Mouse (Mus musculus): ENCODE measurements at regions not wholly inside any gene's neighbourhood (a gene's known extent, or its start where the extent isn't known, plus 50 kb on each side); places are given as distances from the start of the nearest gene placed in this dataset.

DNA sequence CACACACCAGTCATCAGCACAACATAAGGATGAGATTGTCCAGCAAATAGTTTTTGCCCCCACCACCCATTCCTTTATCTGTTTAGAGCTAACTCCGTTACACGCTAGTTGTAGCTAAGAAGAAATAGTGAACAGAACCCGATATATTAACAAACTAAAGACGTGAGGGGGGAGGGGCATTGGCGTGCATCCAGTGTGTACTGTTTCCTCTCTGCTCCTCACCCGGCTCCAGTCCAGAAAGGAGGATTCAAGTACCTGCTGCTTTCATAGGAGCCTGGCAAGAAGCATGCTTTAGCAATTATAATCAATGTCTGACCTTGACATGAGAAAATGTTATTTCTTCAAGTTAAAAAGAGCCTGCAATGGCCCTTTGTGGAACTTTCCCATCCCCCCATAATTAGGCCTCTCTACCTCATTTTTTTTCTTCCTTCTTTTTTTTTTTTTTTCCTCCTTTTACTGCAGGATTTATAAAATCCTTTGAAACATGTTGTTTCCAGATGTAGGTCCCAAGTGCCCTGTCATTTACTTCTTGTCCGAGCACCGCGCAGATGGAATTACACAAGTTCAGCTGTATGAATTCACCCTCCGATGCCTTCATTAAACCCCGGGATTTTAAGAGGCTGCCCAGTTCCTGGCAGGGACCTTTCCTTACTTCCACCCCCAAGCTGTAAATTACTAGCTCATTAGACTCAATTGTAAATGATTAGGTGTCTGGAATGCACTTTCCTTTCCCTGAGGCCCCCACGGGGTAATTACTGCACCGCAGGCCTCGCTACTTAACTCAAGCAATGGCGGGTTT is 116.6 kb upstream of the Lpar1 start:
- TF ChIP-seq CTCF (IDR thresholded peaks at IDR 0.05 in 2 of 3, conservative IDR thresholded peaks at IDR 0.05 in 1 of 3; ENCODE audit: control insufficient read depth in 1 of 3, insufficient read depth in 1 of 3, low read depth in 2 of 3, low read length in 3 of 3, poor library complexity in 1 of 3, severe bottlenecking in 1 of 3) = no peak
- no peak for TF ChIP-seq GATA1 (IDR thresholded peaks at IDR 0.05; ENCODE audit: low read depth, low read length)
- TF ChIP-seq POLR2A (IDR thresholded peaks at IDR 0.05; ENCODE audit: control insufficient read depth in 1 of 2, insufficient read depth in 1 of 2, low read depth in 1 of 2, low read length in 2 of 2, poor library complexity in 1 of 2) = no peak
- no peak for TF ChIP-seq RAD21 (IDR thresholded peaks at IDR 0.05; ENCODE audit: low read depth, low read length)
- no peak for TF ChIP-seq MYC (IDR thresholded peaks at IDR 0.05; ENCODE audit: low read depth, low read length)
- no peak for TF ChIP-seq TCF12 (IDR thresholded peaks at IDR 0.05; ENCODE audit: low read depth, low read length)
- TF ChIP-seq RCOR1 (IDR thresholded peaks at IDR 0.05; ENCODE audit: low read depth, low read length) = no peak
- no peak for TF ChIP-seq POLR2AphosphoS5 (IDR thresholded peaks at IDR 0.05; ENCODE audit: borderline replicate concordance, low read depth, low read length)
- no peak for TF ChIP-seq MAFK (IDR thresholded peaks at IDR 0.05; ENCODE audit: borderline replicate concordance, low read depth, low read length)
- TF ChIP-seq ETS1 (IDR thresholded peaks at IDR 0.05; ENCODE audit: low read depth, low read length) = no peak
- TF ChIP-seq EP300 (IDR thresholded peaks at IDR 0.05; ENCODE audit: low read depth in 1 of 2, low read length in 2 of 2) = no peak
- no peak for TF ChIP-seq MYB (IDR thresholded peaks at IDR 0.05; ENCODE audit: low read depth, low read length)
- TF ChIP-seq KAT2A (conservative IDR thresholded peaks at IDR 0.05; ENCODE audit: low read depth, low read length) = no peak
- no peak for TF ChIP-seq MAZ (IDR thresholded peaks at IDR 0.05; ENCODE audit: low read depth, low read length)

Data from MEL (cell line).